Mouse (Mus musculus): ENCODE results near the gene Bsn. TPM values are rescaled to one million over a fixed set of nuclear protein-coding genes. Genes with fewer than 3 reads are reported as not detected.
A peak's percentile ranks its signal among the peaks of the same experiment; 100 is the strongest.
"Not testable (repeated sequence)": the region's sequence is repeated elsewhere in the genome, so short reads cannot be mapped to it uniquely, and the experiment has no call there.

Gene Bsn
- polyA plus RNA-seq, 1 experiment from 2014 or later, result 0.75 TPM

DNA sequence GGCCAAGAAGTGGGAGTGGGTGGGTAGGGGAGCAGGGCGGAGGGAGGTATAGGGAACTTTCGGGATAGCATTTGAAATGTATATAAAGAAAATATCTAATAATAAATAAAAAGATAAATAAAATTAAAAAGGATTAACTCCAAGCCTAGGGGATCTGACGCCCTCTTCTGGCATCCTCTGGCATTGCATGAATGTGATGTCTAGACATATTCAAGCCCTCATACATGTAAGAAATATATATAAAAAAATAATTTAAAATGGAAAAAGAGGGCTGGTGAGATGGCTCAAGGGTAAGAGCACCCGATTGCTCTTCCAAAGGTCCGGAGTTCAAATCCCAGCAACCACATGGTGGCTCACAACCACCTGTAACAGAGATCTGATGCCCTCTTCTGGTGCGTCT is 6.0 kb upstream of the Bsn start:
- not testable (repeated sequence) for H3K4me2 ChIP-seq

DNA sequence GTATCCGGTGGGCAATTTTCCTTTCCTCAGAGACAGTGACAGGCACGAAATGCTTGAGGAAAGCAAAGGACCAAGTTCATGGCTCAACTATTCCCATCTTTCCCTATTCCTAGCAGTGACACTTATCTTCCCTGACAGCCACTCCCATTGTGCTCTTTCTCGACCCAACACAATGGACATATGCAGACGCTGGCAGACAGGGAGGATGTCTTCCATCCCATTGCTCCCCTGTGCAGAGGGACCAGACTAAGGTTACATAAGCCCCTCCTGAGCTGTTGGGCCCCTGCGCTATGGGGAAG is 747 bp downstream of the Bsn start:
- Histone ChIP-seq H3K4me2 (peak overlapping the region; percentile 98), H3K4me3 (replicated peaks) (peak overlapping the region; percentile 62), H3K36me3 (no peaks in the 10 kb centered on the region), H3K9ac (no peak overlapping the region), H3K27me3 (peaks cover 36% of the 10 kb centered on the region), H3K27ac (no peak overlapping the region), H3K9me3 (replicated peaks) (no peaks in the 10 kb centered on the region), H3K4me1 (peaks cover 12% of the 10 kb centered on the region)
- no peak for ATAC-seq (replicated peaks; ENCODE audit: low FRiP score)
- 46% methylated on average over 5 of the region's 5 CpGs for WGBS

More for the DNA sequence above, 6.0 kb upstream of the Bsn start:
- not testable (repeated sequence) for H3K27me3 ChIP-seq; H3K36me3 ChIP-seq; H3K4me3 ChIP-seq (replicated peaks); H3K27ac ChIP-seq; ATAC-seq (replicated peaks; ENCODE audit: low FRiP score); H3K9me3 ChIP-seq (replicated peaks); H3K9ac ChIP-seq
- peaks cover 19% of the 10 kb centered on the region for H3K4me1 ChIP-seq
- 72% methylated on average over 6 of the region's 6 CpGs for WGBS

DNA sequence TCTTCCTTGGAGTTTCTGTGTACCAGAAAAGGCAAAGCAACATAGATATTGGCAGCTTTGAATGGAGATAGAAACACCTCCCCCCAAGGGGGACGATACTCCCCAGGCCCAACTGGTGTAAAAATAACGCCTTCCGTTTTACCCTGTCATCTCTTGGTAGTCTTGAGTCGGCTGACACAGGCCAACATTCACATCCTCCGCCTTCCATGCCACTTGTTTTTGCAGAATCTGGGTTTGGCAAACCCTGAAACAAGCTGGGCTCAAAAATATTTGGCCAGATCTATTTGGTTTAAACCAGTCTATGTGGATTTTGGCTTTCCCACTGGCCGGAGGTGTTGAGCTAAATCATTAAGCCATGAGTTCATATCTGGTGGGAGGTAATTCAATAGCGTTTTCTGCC is 1.2 kb downstream of the Bsn start:
- 82% methylated on average over 7 of the region's 7 CpGs for WGBS
- H3K9ac ChIP-seq, result no peak overlapping the region
- no peaks in the 10 kb centered on the region for H3K36me3 ChIP-seq
- H3K27me3 ChIP-seq, result peaks cover 36% of the 10 kb centered on the region
- no peak overlapping the region for H3K27ac ChIP-seq
- no peak overlapping the region for H3K4me3 ChIP-seq (replicated peaks)
- no peak for ATAC-seq (replicated peaks; ENCODE audit: low FRiP score)
- peaks cover 12% of the 10 kb centered on the region for H3K4me1 ChIP-seq
- H3K4me2 ChIP-seq, result no peak overlapping the region
- no peaks in the 10 kb centered on the region for H3K9me3 ChIP-seq (replicated peaks)

DNA sequence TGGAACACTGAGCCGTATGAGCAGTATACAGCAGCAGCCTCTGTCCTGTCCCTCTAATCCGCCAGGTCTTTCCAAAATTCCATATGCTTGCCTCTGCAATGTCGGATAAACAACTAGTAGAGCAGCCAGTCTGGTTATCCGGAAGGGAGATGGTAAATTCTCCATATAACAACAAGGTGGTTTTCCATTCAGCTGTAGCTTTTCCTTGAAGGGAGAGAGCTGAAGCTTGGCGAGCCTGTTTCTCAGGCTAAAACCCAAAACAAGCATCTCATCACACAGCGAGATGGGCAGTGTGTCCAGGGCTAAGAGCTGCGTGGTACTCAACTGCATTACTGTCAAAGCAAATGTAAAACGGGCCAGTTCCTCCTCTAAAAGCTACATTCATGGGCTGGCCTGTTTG is 1.7 kb downstream of the Bsn start:
- no peaks in the 10 kb centered on the region for H3K9me3 ChIP-seq (replicated peaks)
- H3K36me3 ChIP-seq, result no peaks in the 10 kb centered on the region
- H3K27me3 ChIP-seq, result peaks cover 36% of the 10 kb centered on the region
- peaks cover 12% of the 10 kb centered on the region for H3K4me1 ChIP-seq
- no peak overlapping the region for H3K4me2 ChIP-seq
- H3K9ac ChIP-seq, result no peak overlapping the region
- no peak overlapping the region for H3K4me3 ChIP-seq (replicated peaks)
- 83% methylated on average over 8 of the region's 8 CpGs for WGBS
- no peak overlapping the region for H3K27ac ChIP-seq
- no peak for ATAC-seq (replicated peaks; ENCODE audit: low FRiP score)

DNA sequence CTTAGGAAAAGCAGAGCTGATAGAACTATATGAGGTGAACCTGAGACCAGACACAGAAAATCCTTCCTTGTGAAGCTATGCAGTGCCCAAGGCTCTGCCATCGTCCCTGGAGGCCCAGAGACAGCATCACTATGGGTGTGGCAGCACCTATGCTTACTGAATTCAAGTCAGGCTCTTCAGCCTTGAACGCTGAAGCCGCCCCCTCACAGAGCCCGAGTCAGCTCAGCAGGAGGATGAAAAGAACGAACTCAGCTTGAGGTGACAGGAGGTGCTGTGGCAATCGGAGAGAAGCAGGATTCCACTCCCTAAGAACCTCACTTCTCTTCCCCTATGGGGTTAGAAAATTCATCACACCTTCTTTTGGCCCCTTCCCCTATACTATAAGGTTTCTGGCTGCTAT is 2.6 kb downstream of the Bsn start:
- no peaks in the 10 kb centered on the region for H3K36me3 ChIP-seq
- no peaks in the 10 kb centered on the region for H3K9me3 ChIP-seq (replicated peaks)
- peaks cover 36% of the 10 kb centered on the region for H3K27me3 ChIP-seq
- H3K4me2 ChIP-seq, result no peak overlapping the region
- WGBS, result 51% methylated on average over 6 of the region's 6 CpGs
- H3K27ac ChIP-seq, result no peak overlapping the region
- no peak overlapping the region for H3K9ac ChIP-seq
- no peak overlapping the region for H3K4me3 ChIP-seq (replicated peaks)
- ATAC-seq (replicated peaks; ENCODE audit: low FRiP score), result no peak
- peaks cover 12% of the 10 kb centered on the region for H3K4me1 ChIP-seq

- peaks cover 12% of the 10 kb centered on the region for H3K4me1 ChIP-seq
- no peak overlapping the region for H3K9ac ChIP-seq
- WGBS, result 82% methylated on average over 8 of the region's 8 CpGs
- peaks cover 36% of the 10 kb centered on the region for H3K27me3 ChIP-seq
- no peak overlapping the region for H3K27ac ChIP-seq
- H3K36me3 ChIP-seq, result no peaks in the 10 kb centered on the region
- H3K4me2 ChIP-seq, result no peak overlapping the region
- no peak for ATAC-seq (replicated peaks; ENCODE audit: low FRiP score)
- no peaks in the 10 kb centered on the region for H3K9me3 ChIP-seq (replicated peaks)
- no peak overlapping the region for H3K4me3 ChIP-seq (replicated peaks)
These were observed 4.4 kb downstream of the Bsn start for GRCm38 (mm10) chr9:108185786-108186185.

GRCm38 (mm10) chr9:108183531-108183994 is 6.6 kb downstream of the Bsn start:
- Histone ChIP-seq H3K36me3 (no peaks in the 10 kb centered on the region), H3K27me3 (peaks cover 17% of the 10 kb centered on the region), H3K27ac (no peak overlapping the region), H3K4me3 (replicated peaks) (no peak overlapping the region), H3K9me3 (replicated peaks) (no peaks in the 10 kb centered on the region), H3K4me1 (no peaks in the 10 kb centered on the region), H3K4me2 (no peak overlapping the region), H3K9ac (no peak overlapping the region)
- ATAC-seq (replicated peaks; ENCODE audit: low FRiP score), result no peak
- whole genome bisulfite sequencing, result 90% methylated on average over 19 of the region's 19 CpGs

GRCm38 (mm10) chr9:108182806-108183506 is 7.2 kb downstream of the Bsn start:
- Histone ChIP-seq H3K27ac (no peak overlapping the region), H3K9me3 (replicated peaks) (no peaks in the 10 kb centered on the region), H3K4me3 (replicated peaks) (no peak overlapping the region), H3K4me1 (no peaks in the 10 kb centered on the region), H3K9ac (no peak overlapping the region), H3K4me2 (no peak overlapping the region), H3K27me3 (peaks cover 11% of the 10 kb centered on the region), H3K36me3 (no peaks in the 10 kb centered on the region)
- ATAC-seq (replicated peaks; ENCODE audit: low FRiP score), result no peak
- WGBS, result 57% methylated on average over 11 of the region's 11 CpGs

DNA sequence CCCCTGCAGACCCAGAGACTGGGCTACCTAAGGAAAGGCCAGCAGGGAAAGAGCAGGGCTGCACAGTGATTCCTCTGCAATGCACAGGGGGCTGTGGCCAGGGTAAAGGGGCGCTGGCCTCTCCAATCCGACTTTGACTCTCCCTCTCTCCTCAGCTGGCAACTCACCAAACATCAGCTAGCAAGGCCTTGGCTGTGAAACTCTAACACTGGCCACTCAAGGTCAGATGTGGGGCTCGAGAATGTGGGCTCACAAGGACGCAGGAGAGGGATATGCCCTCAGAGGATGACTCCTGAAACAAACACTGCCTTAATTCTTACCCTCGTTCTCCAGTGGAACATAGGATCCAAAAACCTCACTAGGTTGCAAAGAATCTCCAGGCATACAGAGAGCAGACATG is 11.8 kb downstream of the Bsn start:
- no peak for ATAC-seq (replicated peaks; ENCODE audit: low FRiP score)
- 69% methylated on average over 5 of the region's 5 CpGs for WGBS

GRCm38 (mm10) chr9:108175116-108175838 is 14.9 kb downstream of the Bsn start:
- WGBS, result 67% methylated on average over 19 of the region's 19 CpGs
- Histone ChIP-seq H3K4me3 (replicated peaks) (no peak overlapping the region), H3K36me3 (no peaks in the 10 kb centered on the region), H3K9ac (no peak overlapping the region), H3K9me3 (replicated peaks) (no peaks in the 10 kb centered on the region), H3K4me2 (no peak overlapping the region), H3K27me3 (no peaks in the 10 kb centered on the region), H3K4me1 (peaks cover 5% of the 10 kb centered on the region), H3K27ac (no peak overlapping the region)
- no peak for ATAC-seq (replicated peaks; ENCODE audit: low FRiP score)

More for the DNA sequence above, 11.8 kb downstream of the Bsn start:
- H3K27ac ChIP-seq, result no peak overlapping the region
- H3K9me3 ChIP-seq (replicated peaks), result no peaks in the 10 kb centered on the region
- peaks cover 5% of the 10 kb centered on the region for H3K4me1 ChIP-seq
- H3K4me2 ChIP-seq, result no peak overlapping the region
- no peak overlapping the region for H3K4me3 ChIP-seq (replicated peaks)
- H3K9ac ChIP-seq, result no peak overlapping the region
- no peaks in the 10 kb centered on the region for H3K36me3 ChIP-seq
- no peaks in the 10 kb centered on the region for H3K27me3 ChIP-seq

DNA sequence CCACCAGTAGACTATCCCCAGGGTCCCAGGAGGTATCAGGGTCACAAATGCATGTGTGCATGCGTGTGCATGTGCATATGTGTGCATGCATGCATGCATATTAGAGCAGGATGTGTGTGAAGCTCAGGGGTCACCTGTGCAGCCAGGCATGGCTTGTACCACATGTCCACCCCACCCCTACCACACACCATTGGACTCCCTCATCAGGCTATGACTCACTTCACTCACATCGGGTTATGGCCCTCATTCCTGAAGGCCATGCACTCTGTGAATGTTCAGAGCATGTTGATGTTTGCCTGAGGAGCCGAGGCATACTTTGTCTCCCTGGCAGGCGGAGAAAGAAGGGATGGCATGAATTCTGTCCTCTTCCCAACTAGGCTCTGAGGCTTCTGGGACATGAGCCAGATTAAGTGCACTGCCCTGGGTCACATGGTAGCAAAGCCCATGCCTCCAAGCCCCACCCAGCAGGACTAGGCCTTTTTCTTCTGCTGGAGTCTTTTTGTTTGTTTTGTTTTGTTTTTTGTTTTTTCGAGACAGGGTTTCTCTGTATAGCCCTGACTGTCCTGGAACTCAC is 17.3 kb downstream of the Bsn start:
- no peak overlapping the region for H3K4me3 ChIP-seq (replicated peaks)
- no peaks in the 10 kb centered on the region for H3K27me3 ChIP-seq
- H3K4me2 ChIP-seq, result no peak overlapping the region
- ATAC-seq (replicated peaks; ENCODE audit: low FRiP score), result 0 out of 2 replicates have a peak, but pooled peaks have one; percentile 18
- no peaks in the 10 kb centered on the region for H3K9me3 ChIP-seq (replicated peaks)
- no peak overlapping the region for H3K27ac ChIP-seq
- H3K4me1 ChIP-seq, result peaks cover 5% of the 10 kb centered on the region
- whole genome bisulfite sequencing, result 67% methylated on average over 5 of the region's 5 CpGs
- no peak overlapping the region for H3K9ac ChIP-seq
- no peaks in the 10 kb centered on the region for H3K36me3 ChIP-seq

GRCm38 (mm10) chr9:108169751-108170150 is 20.4 kb downstream of the Bsn start:
- Histone ChIP-seq H3K9ac (no peak overlapping the region), H3K9me3 (replicated peaks) (no peaks in the 10 kb centered on the region), H3K4me2 (no peak overlapping the region), H3K4me3 (replicated peaks) (no peak overlapping the region), H3K36me3 (no peaks in the 10 kb centered on the region), H3K27ac (no peak overlapping the region), H3K27me3 (no peaks in the 10 kb centered on the region), H3K4me1 (peaks cover 5% of the 10 kb centered on the region)
- no peak for ATAC-seq (replicated peaks; ENCODE audit: low FRiP score)
- WGBS, result 82% methylated on average over 10 of the region's 10 CpGs
